Mouse (Mus musculus) small intestine, adult 2 months (tissue): ENCODE measurements around the gene Btla.

Experiments used
- CTCF ChIP-seq: fragments of 200-500 bp; IDR thresholded peaks from 2 replicates; pipeline ENCODE4 v1.5.1; 2012; ENCODE audit warnings: low read depth, mild to moderate bottlenecking, control low read depth, inconsistent platforms, low read length, moderate library complexity, mixed read lengths; ENCODE audit not compliant: insufficient replicate concordance, insufficient read length; ENCODE audit errors: extremely low read depth
- POLR2A ChIP-seq: fragments of 200-500 bp; IDR thresholded peaks from 2 replicates; pipeline ENCODE4 v1.6.1; 2012; ENCODE audit warnings: low read depth, mild to moderate bottlenecking, control low read depth, inconsistent platforms, low read length, moderate library complexity

GRCm38 (mm10) chr16:45227002-45227401, 2.9 kb downstream of the Btla start:
- no peak for TF ChIP-seq CTCF
- TF ChIP-seq POLR2A: no peak
